In genomic region chr3:28523004-28523482, GRCm38 (mm10) we compare ENCODE assay signal across 7 mouse cellular contexts.
DNase-seq lines count a peak whose midpoint lies in the region; ATAC-seq lines count a peak whose summit lies in the region.

No protein-coding gene starts in this region.

- no peak overlapping the region for H3K4me3 ChIP-seq in lung, embryonic 16.5 days (ENCODE audit: low read length)
- H3K4me3 ChIP-seq in hindbrain, embryonic 16.5 days (ENCODE audit: low read length), result no peak overlapping the region
- no peak overlapping the region for H3K4me3 ChIP-seq in stomach, embryonic 15.5 days (replicated peaks)

- H3K9me3 ChIP-seq in lung, embryonic 16.5 days (ENCODE audit: control insufficient read depth, low read length), result no peaks in the 10 kb centered on the region
- H3K9me3 ChIP-seq in hindbrain, embryonic 16.5 days (ENCODE audit: control insufficient read depth, low read length), result no peaks in the 10 kb centered on the region
- no peaks in the 10 kb centered on the region for H3K9me3 ChIP-seq in stomach, embryonic 15.5 days

- WGBS in lung, embryonic 16.5 days, result 41% methylated on average over 6 of the region's 6 CpGs
- 49% methylated on average over 6 of the region's 6 CpGs for WGBS in hindbrain, embryonic 16.5 days
- 49% methylated on average over 6 of the region's 6 CpGs for WGBS in stomach, embryonic 15.5 days

- DNase-seq in lung, postnatal 25 days (ENCODE audit: low spot score), result no peak
- peak; percentile 38 to 41 for DNase-seq in heart, adult 18-20 months
- DNase-seq in spleen, postnatal 10 days (ENCODE audit: low spot score in 2 of 2), result no peak
- DNase-seq in gastrocnemius, postnatal 25 days, result no peak

- peak overlapping the region; percentile 68 for H3K27ac ChIP-seq in lung, embryonic 16.5 days (ENCODE audit: low read length)
- peak overlapping the region; percentile 44 for H3K27ac ChIP-seq in hindbrain, embryonic 16.5 days (ENCODE audit: low read depth, low read length)
- H3K27ac ChIP-seq in stomach, embryonic 15.5 days, result peak overlapping the region; percentile 53

- peaks cover 7% of the 10 kb centered on the region; the same call in 1 of the 2 replicates for H3K4me1 ChIP-seq in lung, embryonic 16.5 days (replicated peaks; ENCODE audit: control insufficient read depth, insufficient read depth, low read length)
- peaks cover 5% of the 10 kb centered on the region for H3K4me1 ChIP-seq in hindbrain, embryonic 16.5 days (ENCODE audit: control insufficient read depth, insufficient read depth, low read depth, low read length)
- H3K4me1 ChIP-seq in stomach, embryonic 15.5 days, result 0 out of 2 replicates have a peak, but pooled peaks cover 4% of the 10 kb centered on the region

- no peak overlapping the region for H3K9ac ChIP-seq in lung, embryonic 16.5 days (ENCODE audit: low read length)
- peak overlapping the region; percentile 17; the same call in 1 of the 2 replicates for H3K9ac ChIP-seq in hindbrain, embryonic 16.5 days (ENCODE audit: low read depth, low read length)
- no peak overlapping the region for H3K9ac ChIP-seq in stomach, embryonic 15.5 days

- ATAC-seq in lung, embryonic 16.5 days (ENCODE audit: low read depth), result peak; percentile 91
- ATAC-seq in hindbrain, embryonic 16.5 days, result peak; percentile 66
- ATAC-seq in stomach, embryonic 15.5 days (ENCODE audit: insufficient read depth, low FRiP score, low read depth), result peak; percentile 86

- no peak overlapping the region for H3K4me2 ChIP-seq in lung, embryonic 16.5 days (ENCODE audit: low read depth, low read length)
- H3K4me2 ChIP-seq in hindbrain, embryonic 16.5 days (ENCODE audit: low read length), result no peak overlapping the region
- no peak overlapping the region for H3K4me2 ChIP-seq in stomach, embryonic 15.5 days

- no peaks in the 10 kb centered on the region for H3K27me3 ChIP-seq in lung, embryonic 16.5 days (ENCODE audit: control insufficient read depth, insufficient read depth, low read depth, low read length)
- H3K27me3 ChIP-seq in hindbrain, embryonic 16.5 days (replicated peaks; ENCODE audit: control insufficient read depth, insufficient read depth, low read length), result no peaks in the 10 kb centered on the region
- H3K27me3 ChIP-seq in stomach, embryonic 15.5 days (replicated peaks), result no peaks in the 10 kb centered on the region

- H3K36me3 ChIP-seq in lung, embryonic 16.5 days (ENCODE audit: control insufficient read depth, insufficient read depth, low read length), result no peaks in the 10 kb centered on the region
- H3K36me3 ChIP-seq in hindbrain, embryonic 16.5 days (ENCODE audit: control insufficient read depth, insufficient read depth, low read length), result no peaks in the 10 kb centered on the region
- no peaks in the 10 kb centered on the region for H3K36me3 ChIP-seq in stomach, embryonic 15.5 days

Comparison
In these comparisons a context has a peak if more than half of its experiments do, and no peak if none do; other contexts are left out.
1. DNase-seq: peak in heart, adult 18-20 months (2 of 2); none in lung, postnatal 25 days (single experiment), spleen, postnatal 10 days (0 of 2) and gastrocnemius, postnatal 25 days (single experiment).
2. Peak in every context shown above with its lines, with median percentiles within 50 percentile points of each other: ATAC-seq and H3K27ac ChIP-seq.